Mouse (Mus musculus) hindbrain, embryonic 16.5 days (tissue): Measurements from ENCODE around the gene Sppl2c. TPM values are rescaled to one million over a fixed set of nuclear protein-coding genes. Genes with fewer than 3 reads are reported as not detected.
"Not testable (repeated sequence)": the region's sequence is repeated elsewhere in the genome, so short reads cannot be mapped to it uniquely, and the experiment has no call there.

Experiments used
- ATAC-seq: fragments of 200-750 bp; cut with Nextera tagmentation; 2 replicates; pipeline ENCODE4 v1.8.0; 2017; ENCODE audit warnings: moderate TSS enrichment, moderate library complexity
- H3K27ac ChIP-seq: fragments of 300-500 bp; sonication (generic); 2 replicates; pipeline ENCODE4 v1.5.1; 2014; ENCODE audit warnings: low read depth, mild to moderate bottlenecking, control low read depth, low read length, moderate library complexity
- H3K27me3 ChIP-seq: fragments of 300-500 bp; sonication (generic); replicated peaks from 2 replicates; pipeline ENCODE4 v1.6.1; 2014; ENCODE audit warnings: low read length; ENCODE audit not compliant: control insufficient read depth, insufficient read depth
- H3K36me3 ChIP-seq: fragments of 300-500 bp; sonication (generic); 2 replicates; pipeline ENCODE4 v1.6.1; 2014; ENCODE audit warnings: mild to moderate bottlenecking, low read length, moderate library complexity, mixed read lengths; ENCODE audit not compliant: control insufficient read depth, insufficient read depth
- H3K4me1 ChIP-seq: fragments of 300-500 bp; sonication (generic); 2 replicates; pipeline ENCODE4 v1.6.1; 2014; ENCODE audit warnings: low read depth, low read length; ENCODE audit not compliant: control insufficient read depth, insufficient read depth
- H3K4me2 ChIP-seq: fragments of 300-500 bp; sonication (generic); 2 replicates; pipeline ENCODE4 v1.6.1; 2014; ENCODE audit warnings: mild to moderate bottlenecking, low read length, control low read depth, moderate library complexity
- H3K4me3 ChIP-seq: fragments of 300-500 bp; sonication (generic); 2 replicates; pipeline ENCODE4 v1.5.1; 2014; ENCODE audit warnings: mild to moderate bottlenecking, low read length, control low read depth, moderate library complexity
- H3K9ac ChIP-seq: fragments of 300-500 bp; sonication (generic); 2 replicates; pipeline ENCODE4 v1.6.1; 2014; ENCODE audit warnings: low read depth, mild to moderate bottlenecking, control low read depth, low read length, moderate library complexity
- H3K9me3 ChIP-seq: fragments of 300-500 bp; sonication (generic); 2 replicates; pipeline ENCODE4 v1.6.1; 2014; ENCODE audit warnings: mild to moderate bottlenecking, low read length, moderate library complexity; ENCODE audit not compliant: control insufficient read depth
- WGBS: fragments of 180-500 bp; shearing (Covaris S2); extraction: QIAGEN DNeasy Blood & Tissue Kit; methylation state at CpG from one replicate; pipeline ENCODE4 v1.1.7; 2014; 5-methylcytosine and 5-hydroxymethylcytosine counted together
- polyA plus RNA-seq: library from polyadenylated mRNA; unstranded; fragments of >200 nt; fragmentation: Nextera tagmentation; extraction: Ambion mirVana; gene quantifications from 2 replicates; pipeline ENCODE4 v1.2.1, GENCODE M21; 2015

Sppl2c gene
- polyA plus RNA-seq, 1 experiment from 2014 or later = not detected

DNA sequence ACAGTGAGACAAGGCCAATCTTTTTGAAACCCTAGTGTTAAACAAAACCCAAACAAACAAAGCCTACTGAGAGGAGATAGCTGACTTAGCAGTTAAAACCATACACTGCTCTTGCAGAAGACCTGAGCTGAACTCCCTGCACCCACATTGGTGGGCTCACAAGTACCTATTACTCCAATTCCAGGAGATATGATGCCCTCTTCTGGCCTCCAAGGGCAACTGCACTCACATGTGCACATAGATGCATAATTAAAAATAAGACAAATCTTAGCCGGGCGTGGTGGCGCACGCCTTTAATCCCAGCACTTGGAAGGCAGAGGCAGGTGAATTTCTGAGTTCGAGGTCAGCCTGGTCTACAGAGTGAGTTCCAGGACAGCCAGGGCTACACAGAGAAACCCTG, 28.0 kb downstream of the Sppl2c start:
- H3K4me1 ChIP-seq, H3K27ac ChIP-seq, H3K27me3 ChIP-seq, H3K4me2 ChIP-seq, H3K4me3 ChIP-seq, H3K36me3 ChIP-seq, H3K9ac ChIP-seq, ATAC-seq, H3K9me3 ChIP-seq: not testable (repeated sequence)
- WGBS = 98% methylated on average over 5 of the region's 5 CpGs

DNA sequence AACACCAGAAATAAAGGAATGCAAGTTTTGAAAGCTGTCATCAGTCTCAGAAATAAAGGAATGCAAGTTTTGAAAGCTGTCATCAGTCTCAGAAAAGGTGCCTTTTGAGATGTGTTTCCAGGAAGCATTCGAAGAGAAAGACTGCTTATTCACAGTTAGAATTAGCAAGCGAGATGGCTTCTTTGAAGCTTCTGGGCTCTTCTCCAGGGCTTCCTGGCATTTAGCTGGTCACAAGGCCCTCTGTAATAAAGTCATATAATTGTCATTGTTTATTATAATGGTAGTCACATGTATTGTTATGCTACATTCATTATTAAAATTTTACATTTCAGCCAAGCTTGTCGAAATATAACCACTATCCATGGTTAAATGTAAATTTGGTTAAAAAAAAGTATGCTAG, 31.9 kb downstream of the Sppl2c start:
- no peaks in the 10 kb centered on the region for H3K36me3 ChIP-seq
- H3K9me3 ChIP-seq = no peaks in the 10 kb centered on the region
- H3K4me2 ChIP-seq = no peak overlapping the region
- no peak overlapping the region for H3K4me3 ChIP-seq
- H3K27me3 ChIP-seq = no peaks in the 10 kb centered on the region
- ATAC-seq = no peak
- H3K27ac ChIP-seq = no peak overlapping the region
- WGBS = 70% methylated on average over 3 of the region's 3 CpGs
- H3K9ac ChIP-seq = no peak overlapping the region
- H3K4me1 ChIP-seq = no peaks in the 10 kb centered on the region

- no peak overlapping the region for H3K4me2 ChIP-seq
- no peaks in the 10 kb centered on the region for H3K27me3 ChIP-seq
- H3K36me3 ChIP-seq = no peaks in the 10 kb centered on the region
- no peaks in the 10 kb centered on the region for H3K4me1 ChIP-seq
- no peak for ATAC-seq
- no peaks in the 10 kb centered on the region for H3K9me3 ChIP-seq
- WGBS = 69% methylated on average over 4 of the region's 4 CpGs
- H3K4me3 ChIP-seq = no peak overlapping the region
- H3K27ac ChIP-seq = no peak overlapping the region
- H3K9ac ChIP-seq = no peak overlapping the region
Measured at GRCm38 (mm10) chr11:104220291-104220690, 34.2 kb downstream of the Sppl2c start.

- H3K27ac ChIP-seq = no peak overlapping the region
- no peaks in the 10 kb centered on the region for H3K27me3 ChIP-seq
- H3K9ac ChIP-seq = no peak overlapping the region
- no peak overlapping the region for H3K4me3 ChIP-seq
- no peaks in the 10 kb centered on the region for H3K9me3 ChIP-seq
- no peaks in the 10 kb centered on the region for H3K4me1 ChIP-seq
- no peaks in the 10 kb centered on the region for H3K36me3 ChIP-seq
- WGBS = 77% methylated on average over 5 of the region's 5 CpGs
- ATAC-seq = no peak
- H3K4me2 ChIP-seq = no peak overlapping the region
Measured at GRCm38 (mm10) chr11:104221751-104222150, 35.6 kb downstream of the Sppl2c start.

- H3K9me3 ChIP-seq = no peaks in the 10 kb centered on the region
- H3K9ac ChIP-seq = no peak overlapping the region
- no peaks in the 10 kb centered on the region for H3K4me1 ChIP-seq
- H3K27me3 ChIP-seq = no peaks in the 10 kb centered on the region
- no peak overlapping the region for H3K4me3 ChIP-seq
- no peaks in the 10 kb centered on the region for H3K36me3 ChIP-seq
- ATAC-seq = no peak
- H3K4me2 ChIP-seq = no peak overlapping the region
- WGBS = 91% methylated on average over 9 of the region's 9 CpGs
- no peak overlapping the region for H3K27ac ChIP-seq
Measured at GRCm38 (mm10) chr11:104223301-104223700, 37.2 kb downstream of the Sppl2c start.

DNA sequence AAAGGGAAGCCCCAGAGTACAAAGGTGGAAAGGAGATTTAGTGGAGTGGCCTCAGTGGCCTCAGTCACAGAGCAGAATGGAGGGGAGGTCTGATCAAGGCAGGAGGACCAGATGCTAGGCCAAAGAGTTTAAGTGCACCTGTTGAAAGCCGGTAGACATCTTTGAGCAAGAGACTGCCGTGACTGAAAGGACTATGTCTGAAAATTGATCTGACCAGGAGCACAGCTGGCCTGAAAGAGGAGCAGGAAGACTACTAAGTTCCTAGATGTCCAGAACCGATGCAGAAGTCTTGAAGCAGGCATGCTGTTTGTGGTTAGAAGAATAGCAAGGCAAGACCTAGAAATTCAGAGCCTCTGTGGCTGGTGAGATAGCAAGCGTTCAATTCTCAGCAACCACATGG, 43.3 kb downstream of the Sppl2c start:
- Histone ChIP-seq H3K27me3 (no peaks in the 10 kb centered on the region), H3K4me2 (no peak overlapping the region), H3K36me3 (no peaks in the 10 kb centered on the region), H3K9ac (no peak overlapping the region), H3K4me1 (peaks cover 5% of the 10 kb centered on the region), H3K9me3 (no peaks in the 10 kb centered on the region), H3K27ac (no peak overlapping the region), H3K4me3 (no peak overlapping the region)
- no peak for ATAC-seq
- 76% methylated on average over 4 of the region's 4 CpGs for WGBS

GRCm38 (mm10) chr11:104230066-104230778, 44.1 kb downstream of the Sppl2c start:
- ATAC-seq = no peak
- Histone ChIP-seq H3K27me3 (no peaks in the 10 kb centered on the region), H3K9me3 (no peaks in the 10 kb centered on the region), H3K4me3 (peak overlapping the region; percentile 62), H3K27ac (peak overlapping the region; percentile 97), H3K9ac (peak overlapping the region; percentile 43; the same call in 1 of the 2 replicates), H3K36me3 (no peaks in the 10 kb centered on the region), H3K4me1 (peaks cover 11% of the 10 kb centered on the region), H3K4me2 (peak overlapping the region; percentile 64)
- WGBS = 13% methylated on average over 9 of the region's 9 CpGs

- under 1% methylated on average over 66 of the region's 94 CpGs for WGBS
- peak within 1 kb of the TSS; percentile 62 for H3K4me3 ChIP-seq
- no peaks in the 10 kb centered on the region for H3K36me3 ChIP-seq
- H3K9ac ChIP-seq = peak within 1 kb of the TSS; percentile 92
- H3K27ac ChIP-seq = peak within 1 kb of the TSS; percentile 97
- H3K4me2 ChIP-seq = peak within 1 kb of the TSS; percentile 64
- H3K27me3 ChIP-seq = no peaks in the 10 kb centered on the region
- H3K9me3 ChIP-seq = no peaks in the 10 kb centered on the region
- ATAC-seq = peak; percentile 77
- peaks cover 18% of the 10 kb centered on the region for H3K4me1 ChIP-seq
Measured at GRCm38 (mm10) chr11:104231041-104231911, 45.1 kb downstream of the Sppl2c start, which contains the start of gene Mapt. Gene Mapt (plus strand): TSS chr11:104231390.
